Mouse (Mus musculus) liver, embryonic 13.5 days (tissue): ENCODE measurements at regions not wholly inside any gene's neighbourhood (a gene's known extent, or its start where the extent isn't known, plus 50 kb on each side); places are given as distances from the start of the nearest gene placed in this dataset.
"Not testable (repeated sequence)": the region's sequence is repeated elsewhere in the genome, so short reads cannot be mapped to it uniquely, and the experiment has no call there.

Experiments
- ATAC-seq: fragments of 200-750 bp; cut with Nextera tagmentation; 2 replicates; pipeline ENCODE4 v1.8.0; 2017; ENCODE audit warnings: low read depth, mild to moderate bottlenecking, moderate number of reproducible peaks, moderate library complexity
- DNase-seq: peaks from one replicate; pipeline ENCODE4 v3.0.0; 2022
- H3K27ac ChIP-seq: fragments of 300-500 bp; sonication (generic); 2 replicates; pipeline ENCODE4 v1.5.1; 2015; ENCODE audit warnings: moderate library complexity, mild to moderate bottlenecking, inconsistent platforms
- H3K27me3 ChIP-seq: fragments of 300-500 bp; sonication (generic); 2 replicates; pipeline ENCODE4 v1.6.1; 2015; ENCODE audit warnings: mild to moderate bottlenecking, inconsistent platforms
- H3K36me3 ChIP-seq: fragments of 300-500 bp; sonication (generic); 2 replicates; pipeline ENCODE4 v1.6.1; 2015; ENCODE audit warnings: mild to moderate bottlenecking, inconsistent platforms
- H3K4me1 ChIP-seq: fragments of 300-500 bp; sonication (generic); replicated peaks from 2 replicates; pipeline ENCODE4 v1.6.1; 2015; ENCODE audit warnings: inconsistent platforms
- H3K4me2 ChIP-seq: fragments of 300-500 bp; sonication (generic); 2 replicates; pipeline ENCODE4 v1.6.1; 2015; ENCODE audit warnings: inconsistent platforms, mild to moderate bottlenecking, moderate library complexity
- H3K4me3 ChIP-seq: fragments of 300-500 bp; sonication (generic); replicated peaks from 2 replicates; pipeline ENCODE4 v1.5.1; 2015; ENCODE audit warnings: mild to moderate bottlenecking, inconsistent platforms
- H3K9ac ChIP-seq: fragments of 300-500 bp; sonication (generic); 2 replicates; pipeline ENCODE4 v1.6.1; 2015; ENCODE audit warnings: mild to moderate bottlenecking, inconsistent platforms
- H3K9me3 ChIP-seq: fragments of 300-500 bp; sonication (generic); replicated peaks from 2 replicates; pipeline ENCODE4 v1.6.1; 2016; ENCODE audit warnings: inconsistent platforms
- WGBS: fragments of 180-500 bp; shearing (Covaris S2); methylation state at CpG from one replicate; pipeline ENCODE4 v1.1.7; 2015; ENCODE audit not compliant: insufficient replicate concordance; 5-methylcytosine and 5-hydroxymethylcytosine counted together

GRCm38 (mm10) chr10:15886150-15886549, 1168.1 kb upstream of the Gje1 start:
- Histone ChIP-seq H3K9ac (no peak overlapping the region), H3K4me3 (no peak overlapping the region), H3K9me3 (no peaks in the 10 kb centered on the region), H3K27me3 (no peaks in the 10 kb centered on the region), H3K4me1 (no peaks in the 10 kb centered on the region), H3K27ac (no peak overlapping the region), H3K4me2 (no peak overlapping the region), H3K36me3 (no peaks in the 10 kb centered on the region)
- no peak for ATAC-seq
- 37% methylated on average over 1 of the region's 1 CpGs for WGBS
- no peak for DNase-seq

GRCm38 (mm10) chr10:15868063-15868462, 1150.0 kb upstream of the Gje1 start:
- ATAC-seq (no peak), DNase-seq (no peak)
- Histone ChIP-seq H3K36me3 (no peaks in the 10 kb centered on the region), H3K9ac (no peak overlapping the region), H3K4me2 (no peak overlapping the region), H3K4me1 (no peaks in the 10 kb centered on the region), H3K9me3 (no peaks in the 10 kb centered on the region), H3K4me3 (no peak overlapping the region), H3K27ac (no peak overlapping the region), H3K27me3 (no peaks in the 10 kb centered on the region)
- 63% methylated on average over 2 of the region's 2 CpGs for WGBS

GRCm38 (mm10) chr10:15866931-15867330, 1148.9 kb upstream of the Gje1 start:
- Histone ChIP-seq H3K27ac (no peak overlapping the region), H3K27me3 (no peaks in the 10 kb centered on the region), H3K36me3 (no peaks in the 10 kb centered on the region), H3K4me2 (no peak overlapping the region), H3K4me3 (no peak overlapping the region), H3K9me3 (no peaks in the 10 kb centered on the region), H3K9ac (no peak overlapping the region), H3K4me1 (no peaks in the 10 kb centered on the region)
- ATAC-seq (no peak), DNase-seq (no peak)

GRCm38 (mm10) chr10:15841381-15841780, 1123.4 kb upstream of the Gje1 start:
- Histone ChIP-seq H3K9ac (no peak overlapping the region), H3K27me3 (no peaks in the 10 kb centered on the region), H3K4me2 (no peak overlapping the region), H3K4me1 (no peaks in the 10 kb centered on the region), H3K27ac (no peak overlapping the region), H3K36me3 (no peaks in the 10 kb centered on the region), H3K4me3 (no peak overlapping the region), H3K9me3 (no peaks in the 10 kb centered on the region)
- ATAC-seq (no peak), DNase-seq (no peak)
- 45% methylated on average over 3 of the region's 3 CpGs for WGBS

- DNase-seq = no peak
- Histone ChIP-seq H3K36me3 (no peaks in the 10 kb centered on the region), H3K4me3 (no peak overlapping the region), H3K9ac (no peak overlapping the region), H3K4me1 (no peaks in the 10 kb centered on the region), H3K9me3 (no peaks in the 10 kb centered on the region), H3K4me2 (no peak overlapping the region), H3K27ac (no peak overlapping the region), H3K27me3 (no peaks in the 10 kb centered on the region)
- 82% methylated on average over 2 of the region's 2 CpGs for WGBS
- ATAC-seq = no peak
Measured at GRCm38 (mm10) chr10:15832338-15832737, 1114.3 kb upstream of the Gje1 start.

GRCm38 (mm10) chr10:15825457-15825856, 1107.4 kb upstream of the Gje1 start:
- no peak overlapping the region for H3K4me3 ChIP-seq
- ATAC-seq (no peak), DNase-seq (no peak)
- no peak overlapping the region for H3K4me2 ChIP-seq
- H3K27me3 ChIP-seq = no peaks in the 10 kb centered on the region
- no peaks in the 10 kb centered on the region for H3K4me1 ChIP-seq
- no peaks in the 10 kb centered on the region for H3K36me3 ChIP-seq
- WGBS = 61% methylated on average over 1 of the region's 1 CpGs
- H3K9ac ChIP-seq = no peak overlapping the region
- no peaks in the 10 kb centered on the region for H3K9me3 ChIP-seq
- H3K27ac ChIP-seq = no peak overlapping the region

- Histone ChIP-seq H3K27me3 (no peaks in the 10 kb centered on the region), H3K4me1 (no peaks in the 10 kb centered on the region), H3K27ac (no peak overlapping the region), H3K9me3 (no peaks in the 10 kb centered on the region), H3K9ac (no peak overlapping the region), H3K36me3 (no peaks in the 10 kb centered on the region), H3K4me2 (no peak overlapping the region), H3K4me3 (no peak overlapping the region)
- 53% methylated on average over 3 of the region's 3 CpGs for WGBS
- no peak for ATAC-seq
- DNase-seq = no peak
Measured at GRCm38 (mm10) chr10:15807271-15807670, 1089.3 kb upstream of the Gje1 start.

GRCm38 (mm10) chr10:15805791-15806190, 1087.8 kb upstream of the Gje1 start:
- Histone ChIP-seq H3K4me3 (no peak overlapping the region), H3K4me2 (no peak overlapping the region), H3K9me3 (no peaks in the 10 kb centered on the region), H3K27me3 (no peaks in the 10 kb centered on the region), H3K27ac (no peak overlapping the region), H3K36me3 (no peaks in the 10 kb centered on the region), H3K4me1 (no peaks in the 10 kb centered on the region), H3K9ac (no peak overlapping the region)
- ATAC-seq (no peak), DNase-seq (no peak)
- 49% methylated on average over 2 of the region's 2 CpGs for WGBS

GRCm38 (mm10) chr10:15793185-15793584, 1075.2 kb upstream of the Gje1 start:
- not testable (repeated sequence) for ATAC-seq, H3K36me3 ChIP-seq, DNase-seq, H3K4me3 ChIP-seq, H3K4me1 ChIP-seq, H3K4me2 ChIP-seq, H3K27ac ChIP-seq, H3K27me3 ChIP-seq, H3K9me3 ChIP-seq, H3K9ac ChIP-seq

GRCm38 (mm10) chr10:15791473-15792269, 1073.7 kb upstream of the Gje1 start:
- DNase-seq = no peak
- H3K27me3 ChIP-seq = no peaks in the 10 kb centered on the region
- 42% methylated on average over 7 of the region's 7 CpGs for WGBS

GRCm38 (mm10) chr10:15759983-15760723, 1042.1 kb upstream of the Gje1 start:
- 49% methylated on average over 6 of the region's 6 CpGs for WGBS
- Histone ChIP-seq H3K4me3 (no peak overlapping the region), H3K4me2 (peak overlapping the region; percentile 17; the same call in 1 of the 2 replicates), H3K4me1 (no peaks in the 10 kb centered on the region), H3K36me3 (no peaks in the 10 kb centered on the region), H3K9ac (no peak overlapping the region), H3K9me3 (no peaks in the 10 kb centered on the region), H3K27ac (no peak overlapping the region; the same call in 1 of the 2 replicates), H3K27me3 (no peaks in the 10 kb centered on the region)
- ATAC-seq (peak; percentile 84), DNase-seq (peak; percentile 5)

More at GRCm38 (mm10) chr10:15791473-15792269, 1073.7 kb upstream of the Gje1 start:
- Histone ChIP-seq H3K9ac (no peak overlapping the region), H3K36me3 (no peaks in the 10 kb centered on the region), H3K9me3 (no peaks in the 10 kb centered on the region), H3K4me3 (no peak overlapping the region), H3K4me1 (no peaks in the 10 kb centered on the region), H3K27ac (no peak overlapping the region), H3K4me2 (no peak overlapping the region)
- no peak for ATAC-seq

GRCm38 (mm10) chr10:15759576-15759975, 1041.6 kb upstream of the Gje1 start:
- H3K4me1 ChIP-seq = no peaks in the 10 kb centered on the region
- H3K27me3 ChIP-seq = no peaks in the 10 kb centered on the region
- ATAC-seq = no peak
- H3K36me3 ChIP-seq = no peaks in the 10 kb centered on the region
- no peak for DNase-seq
- WGBS = 45% methylated on average over 3 of the region's 3 CpGs
- no peak overlapping the region for H3K9ac ChIP-seq
- no peak overlapping the region for H3K4me3 ChIP-seq
- peak overlapping the region; percentile 17; the same call in 1 of the 2 replicates for H3K4me2 ChIP-seq
- H3K9me3 ChIP-seq = no peaks in the 10 kb centered on the region
- H3K27ac ChIP-seq = no peak overlapping the region; the same call in 1 of the 2 replicates
